Mouse (Mus musculus) liver, embryonic 14.5 days (tissue): Measurements from ENCODE around the gene Vmn1r118. TPM values are rescaled to one million over a fixed set of nuclear protein-coding genes. Genes with fewer than 3 reads are reported as not detected.
"Not testable (repeated sequence)": the region's sequence is repeated elsewhere in the genome, so short reads cannot be mapped to it uniquely, and the experiment has no call there.

ENCODE experiments used
- ATAC-seq: fragments of 200-750 bp; cut with Nextera tagmentation; 2 replicates; pipeline ENCODE4 v1.8.0; 2017; ENCODE audit warnings: moderate number of reproducible peaks, mild to moderate bottlenecking, moderate library complexity; ENCODE audit not compliant: insufficient read depth
- DNase-seq, 3 experiments: peaks; one replicate each; pipeline ENCODE4 v3.0.0-alpha.2; 2012 to 2013; ENCODE audit warnings: low read depth in 3 of 3, low spot score in 3 of 3
- H3K27ac ChIP-seq: fragments of 300-500 bp; sonication (generic); 2 replicates; pipeline ENCODE4 v1.5.1; 2014; ENCODE audit warnings: moderate library complexity, mild to moderate bottlenecking, control low read depth, inconsistent platforms
- H3K27me3 ChIP-seq: fragments of 300-500 bp; sonication (generic); 2 replicates; pipeline ENCODE4 v1.6.1; 2014; ENCODE audit warnings: mild to moderate bottlenecking, low read length, moderate library complexity; ENCODE audit not compliant: control insufficient read depth, insufficient read depth
- H3K36me3 ChIP-seq: fragments of 300-500 bp; sonication (generic); replicated peaks from 2 replicates; pipeline ENCODE4 v1.6.1; 2014; ENCODE audit warnings: low read depth; ENCODE audit not compliant: control insufficient read depth, insufficient read depth
- H3K4me1 ChIP-seq, 2 experiments: fragments of 200-500 bp in 1 of 2; fragments of 300-500 bp in 1 of 2; sonication (generic) in 1 of 2; replicated peaks; 2 replicates each; pipeline ENCODE4 v1.6.1; 2012 to 2014; ENCODE audit warnings: antibody characterized with exemption in 1 of 2, inconsistent platforms in 1 of 2, low read length in 1 of 2; ENCODE audit not compliant: control insufficient read depth in 2 of 2, insufficient read depth in 2 of 2
- H3K4me2 ChIP-seq: fragments of 300-500 bp; sonication (generic); 2 replicates; pipeline ENCODE4 v1.6.1; 2014; ENCODE audit warnings: low read depth, mild to moderate bottlenecking, control low read depth, moderate library complexity
- H3K4me3 ChIP-seq, 2 experiments: fragments of 200-500 bp in 1 of 2; fragments of 300-500 bp in 1 of 2; sonication (generic) in 1 of 2; 2 replicates each; pipeline ENCODE4 v1.5.1; 2012 to 2014; ENCODE audit warnings: low read depth in 2 of 2, low read length in 2 of 2, mild to moderate bottlenecking in 2 of 2, control low read depth in 1 of 2, inconsistent platforms in 1 of 2, moderate library complexity in 1 of 2; ENCODE audit not compliant: insufficient read depth in 1 of 2
- H3K9ac ChIP-seq: fragments of 300-500 bp; sonication (generic); replicated peaks from 2 replicates; pipeline ENCODE4 v1.6.1; 2014; ENCODE audit warnings: mild to moderate bottlenecking, control low read depth, moderate library complexity
- H3K9me3 ChIP-seq: fragments of 300-500 bp; sonication (generic); 2 replicates; pipeline ENCODE4 v1.6.1; 2016; ENCODE audit warnings: low read length, mixed read lengths; ENCODE audit not compliant: control insufficient read depth
- WGBS: fragments of 180-500 bp; shearing (Covaris S2); extraction: QIAGEN DNeasy Blood & Tissue Kit; methylation state at CpG from one replicate; pipeline ENCODE4 v1.1.7; 2014; ENCODE audit not compliant: insufficient replicate concordance; 5-methylcytosine and 5-hydroxymethylcytosine counted together
- polyA plus RNA-seq, 2 experiments: library from polyadenylated mRNA; depleted of rRNA in 1 of 2; stranded (reverse) in 1 of 2; unstranded in 1 of 2; fragments of >200 nt; fragmentation: Nextera tagmentation in 1 of 2; extraction: Ambion mirVana in 1 of 2; gene quantifications; 2 replicates each; pipeline versions ENCODE4 v1.2.1 to v1.2.3; 2012 to 2014

The Vmn1r118 gene
- polyA plus RNA-seq (2012; rRNA removed): not detected in 2 replicates
- polyA plus RNA-seq (2014; fragmentation: Nextera tagmentation; extraction: Ambion mirVana): not detected in 2 replicates

- not testable (repeated sequence) for H3K4me2 ChIP-seq, H3K4me1 ChIP-seq, H3K9me3 ChIP-seq, H3K4me3 ChIP-seq, DNase-seq, ATAC-seq, H3K27ac ChIP-seq, H3K27me3 ChIP-seq, H3K9ac ChIP-seq, H3K36me3 ChIP-seq
- no CpG with 5 or more reads among the region's 2 CpGs for WGBS
Observed at GRCm38 (mm10) chr7:20912247-20912646, at the start of gene Vmn1r118. Vmn1r118 (minus strand) TSS chr7:20912347.

GRCm38 (mm10) chr7:20884021-20884420 lies 28.1 kb downstream of the Vmn1r118 start, which contains the start of gene Vmn1r117:
Vmn1r117 (minus strand) TSS chr7:20884121.
- not testable (repeated sequence) for H3K36me3 ChIP-seq, ATAC-seq
- WGBS: no CpG with 5 or more reads among the region's 2 CpGs

GRCm38 (mm10) chr7:20871956-20872355 lies 40.2 kb downstream of the Vmn1r118 start, which contains the start of gene Vmn1r116:
Vmn1r116 (plus strand) TSS chr7:20872256.
- H3K9me3 ChIP-seq, H3K4me1 ChIP-seq, DNase-seq, H3K27me3 ChIP-seq, H3K4me2 ChIP-seq, H3K9ac ChIP-seq, H3K27ac ChIP-seq, H3K4me3 ChIP-seq, H3K36me3 ChIP-seq, ATAC-seq: not testable (repeated sequence)
- 38% methylated on average over 3 of the region's 3 CpGs for WGBS

More at GRCm38 (mm10) chr7:20884021-20884420, 28.1 kb downstream of the Vmn1r118 start, which contains the start of gene Vmn1r117:
- not testable (repeated sequence) for H3K4me3 ChIP-seq, DNase-seq, H3K4me2 ChIP-seq, H3K9me3 ChIP-seq, H3K27ac ChIP-seq, H3K27me3 ChIP-seq, H3K4me1 ChIP-seq, H3K9ac ChIP-seq

Other genes with a start within 250 kb of the Vmn1r118 start
- gene Vmn1r107, start 243.4 kb downstream of the Vmn1r118 start, polyA plus RNA-seq (2012; rRNA removed): not detected in 2 replicates
- not detected in 2 replicates for gene Vmn1r107, start 243.4 kb downstream of the Vmn1r118 start, polyA plus RNA-seq (2014; fragmentation: Nextera tagmentation; extraction: Ambion mirVana)
- gene Vmn1r111, start 209.1 kb downstream of the Vmn1r118 start, polyA plus RNA-seq (2012; rRNA removed): not detected in 2 replicates
- not detected in 2 replicates for gene Vmn1r111, start 209.1 kb downstream of the Vmn1r118 start, polyA plus RNA-seq (2014; fragmentation: Nextera tagmentation; extraction: Ambion mirVana)
- not detected in 2 replicates for gene Gm10668, start 181.7 kb downstream of the Vmn1r118 start, polyA plus RNA-seq (2012; rRNA removed)
- gene Gm10668, start 181.7 kb downstream of the Vmn1r118 start, polyA plus RNA-seq (2014; fragmentation: Nextera tagmentation; extraction: Ambion mirVana): not detected in 2 replicates
- gene Vmn1r112, start 141.2 kb downstream of the Vmn1r118 start, polyA plus RNA-seq (2012; rRNA removed): not detected in 2 replicates
- gene Vmn1r112, start 141.2 kb downstream of the Vmn1r118 start, polyA plus RNA-seq (2014; fragmentation: Nextera tagmentation; extraction: Ambion mirVana): not detected in 2 replicates
- not detected in 2 replicates for gene Vmn1r113, start 125.1 kb downstream of the Vmn1r118 start, polyA plus RNA-seq (2012; rRNA removed)
- not detected in 2 replicates for gene Vmn1r113, start 125.1 kb downstream of the Vmn1r118 start, polyA plus RNA-seq (2014; fragmentation: Nextera tagmentation; extraction: Ambion mirVana)
- gene Vmn1r114, start 100.2 kb downstream of the Vmn1r118 start, polyA plus RNA-seq (2012; rRNA removed): not detected in 2 replicates
- gene Vmn1r114, start 100.2 kb downstream of the Vmn1r118 start, polyA plus RNA-seq (2014; fragmentation: Nextera tagmentation; extraction: Ambion mirVana): not detected in 2 replicates
- not detected in 2 replicates for gene Vmn1r115, start 67.4 kb downstream of the Vmn1r118 start, polyA plus RNA-seq (2012; rRNA removed)
- not detected in 2 replicates for gene Vmn1r115, start 67.4 kb downstream of the Vmn1r118 start, polyA plus RNA-seq (2014; fragmentation: Nextera tagmentation; extraction: Ambion mirVana)
- gene Vmn1r116, start 40.1 kb downstream of the Vmn1r118 start, polyA plus RNA-seq (2012; rRNA removed): not detected in 2 replicates
- gene Vmn1r116, start 40.1 kb downstream of the Vmn1r118 start, polyA plus RNA-seq (2014; fragmentation: Nextera tagmentation; extraction: Ambion mirVana): not detected in 2 replicates
- gene Vmn1r117, start 28.2 kb downstream of the Vmn1r118 start, polyA plus RNA-seq (2012; rRNA removed): not detected in 2 replicates
- gene Vmn1r117, start 28.2 kb downstream of the Vmn1r118 start, polyA plus RNA-seq (2014; fragmentation: Nextera tagmentation; extraction: Ambion mirVana): not detected in 2 replicates
- gene Vmn1r119, start 100.1 kb upstream of the Vmn1r118 start, polyA plus RNA-seq (2012; rRNA removed): not detected in 2 replicates
- not detected in 2 replicates for gene Vmn1r119, start 100.1 kb upstream of the Vmn1r118 start, polyA plus RNA-seq (2014; fragmentation: Nextera tagmentation; extraction: Ambion mirVana)
- not detected in 2 replicates for gene Vmn1r120, start 141.4 kb upstream of the Vmn1r118 start, polyA plus RNA-seq (2012; rRNA removed)
- not detected in 2 replicates for gene Vmn1r120, start 141.4 kb upstream of the Vmn1r118 start, polyA plus RNA-seq (2014; fragmentation: Nextera tagmentation; extraction: Ambion mirVana)
- not detected in 2 replicates for gene Vmn1r121, start 186.2 kb upstream of the Vmn1r118 start, polyA plus RNA-seq (2012; rRNA removed)
- not detected in 2 replicates for gene Vmn1r121, start 186.2 kb upstream of the Vmn1r118 start, polyA plus RNA-seq (2014; fragmentation: Nextera tagmentation; extraction: Ambion mirVana)
- gene Vmn1r122, start 221.8 kb upstream of the Vmn1r118 start, polyA plus RNA-seq (2012; rRNA removed): not detected in 2 replicates
- not detected in 2 replicates for gene Vmn1r122, start 221.8 kb upstream of the Vmn1r118 start, polyA plus RNA-seq (2014; fragmentation: Nextera tagmentation; extraction: Ambion mirVana)
- not detected in 2 replicates for gene Vmn1r123, start 249.8 kb upstream of the Vmn1r118 start, polyA plus RNA-seq (2012; rRNA removed)
- gene Vmn1r123, start 249.8 kb upstream of the Vmn1r118 start, polyA plus RNA-seq (2014; fragmentation: Nextera tagmentation; extraction: Ambion mirVana): not detected in 2 replicates